Mouse (Mus musculus) liver, adult 2 months (tissue): ENCODE measurements around the gene Cacna2d1. TPM values are rescaled to one million over a fixed set of nuclear protein-coding genes. Genes with fewer than 3 reads are reported as not detected.

ENCODE experiments used
- DNase-seq: peaks from one replicate; pipeline ENCODE4 v3.0.0-alpha.2; 2011; ENCODE audit warnings: low read depth, low spot score; ENCODE audit errors: extremely low read depth
- H3K27ac ChIP-seq: fragments of 200-500 bp; replicated peaks from 2 replicates; pipeline ENCODE4 v1.5.1; 2012; ENCODE audit warnings: low read depth, mild to moderate bottlenecking, control low read depth, inconsistent platforms, low read length; ENCODE audit not compliant: insufficient read depth
- H3K27me3 ChIP-seq: fragments of 200-500 bp; 2 replicates; pipeline ENCODE4 v1.6.1; 2012; ENCODE audit warnings: mild to moderate bottlenecking, moderate library complexity, low read length, inconsistent platforms; ENCODE audit not compliant: control insufficient read depth, insufficient read depth
- H3K36me3 ChIP-seq: fragments of 200-500 bp; 2 replicates; pipeline ENCODE4 v1.6.1; 2012; ENCODE audit warnings: low read length, inconsistent platforms; ENCODE audit not compliant: control insufficient read depth, insufficient read depth
- H3K4me1 ChIP-seq: fragments of 200-500 bp; 2 replicates; pipeline ENCODE4 v1.6.1; 2011; ENCODE audit warnings: low read length; ENCODE audit not compliant: control insufficient read depth, insufficient read depth
- H3K4me3 ChIP-seq: fragments of 200-500 bp; 2 replicates; pipeline ENCODE4 v1.5.1; 2011; ENCODE audit warnings: low read depth, mild to moderate bottlenecking, control low read depth, low read length, moderate library complexity; ENCODE audit not compliant: insufficient read depth
- H3K79me2 ChIP-seq: fragments of 200-500 bp; 2 replicates; pipeline ENCODE4 v1.6.1; 2012; ENCODE audit warnings: inconsistent platforms, mild to moderate bottlenecking, low read length, moderate library complexity; ENCODE audit not compliant: control insufficient read depth, insufficient read depth
- H3K9ac ChIP-seq: fragments of 200-500 bp; 2 replicates; pipeline ENCODE4 v1.6.1; 2012; ENCODE audit warnings: low read depth, mild to moderate bottlenecking, control low read depth, inconsistent platforms, low read length
- CTCF ChIP-seq: fragments of 200-500 bp; IDR thresholded peaks from 2 replicates; pipeline ENCODE4 v1.5.1; 2011; ENCODE audit warnings: low read depth, low read length, control low read depth
- POLR2A ChIP-seq: fragments of 200-500 bp; IDR thresholded peaks from 2 replicates; pipeline ENCODE4 v1.6.1; 2011; ENCODE audit warnings: low read length, control low read depth; ENCODE audit not compliant: insufficient read depth; ENCODE audit errors: extremely low read depth
- whole genome bisulfite sequencing: fragments of 180-500 bp; shearing (Covaris S2); methylation state at CpG from one replicate; pipeline ENCODE4 v1.1.7; 2018; 5-methylcytosine and 5-hydroxymethylcytosine counted together
- polyA plus RNA-seq: library from polyadenylated mRNA; depleted of rRNA; stranded (reverse); fragments of >200 nt; gene quantifications from 2 replicates; pipeline ENCODE4 v1.2.3, GENCODE M21; 2012
- total RNA-seq: library from RNA; depleted of rRNA; stranded (reverse); fragments of >200 nt; gene quantifications from 2 replicates; pipeline ENCODE4 v1.2.3, GENCODE M21; 2014

The Cacna2d1 gene
- total and polyA plus RNA-seq, 2 experiments: 0.10 to 1.1 TPM

- Histone ChIP-seq H3K27me3 (no peaks in the 10 kb centered on the region), H3K36me3 (no peaks in the 10 kb centered on the region), H3K27ac (no peak overlapping the region), H3K4me1 (no peaks in the 10 kb centered on the region), H3K9ac (no peak overlapping the region), H3K4me3 (no peak overlapping the region), H3K79me2 (no peaks in the 10 kb centered on the region)
- TF ChIP-seq POLR2A (no peak), CTCF (no peak)
- DNase-seq: no peak
- 91% methylated on average over 3 of the region's 3 CpGs for WGBS
Measured at GRCm38 (mm10) chr5:16240255-16240654, 305.8 kb downstream of the Cacna2d1 start.

- no peak overlapping the region for H3K27ac ChIP-seq
- no peak for TF ChIP-seq CTCF
- no peak for TF ChIP-seq POLR2A
- H3K27me3 ChIP-seq: no peaks in the 10 kb centered on the region
- no peak overlapping the region for H3K4me3 ChIP-seq
- H3K79me2 ChIP-seq: no peaks in the 10 kb centered on the region
- 66% methylated on average over 2 of the region's 2 CpGs for WGBS
- no peaks in the 10 kb centered on the region for H3K36me3 ChIP-seq
- no peak for DNase-seq
- no peak overlapping the region for H3K9ac ChIP-seq
- no peaks in the 10 kb centered on the region for H3K4me1 ChIP-seq
Measured at GRCm38 (mm10) chr5:16243599-16243998, 309.1 kb downstream of the Cacna2d1 start.

GRCm38 (mm10) chr5:16252738-16253513, 318.4 kb downstream of the Cacna2d1 start:
- WGBS: 89% methylated on average over 6 of the region's 6 CpGs
- no peak for DNase-seq
- no peaks in the 10 kb centered on the region for H3K36me3 ChIP-seq
- no peaks in the 10 kb centered on the region for H3K4me1 ChIP-seq
- no peaks in the 10 kb centered on the region for H3K27me3 ChIP-seq
- no peak overlapping the region for H3K9ac ChIP-seq
- no peak overlapping the region for H3K4me3 ChIP-seq
- no peaks in the 10 kb centered on the region for H3K79me2 ChIP-seq
- no peak overlapping the region for H3K27ac ChIP-seq
- TF ChIP-seq CTCF (no peak), POLR2A (no peak)

GRCm38 (mm10) chr5:16253768-16254167, 319.3 kb downstream of the Cacna2d1 start:
- H3K27ac ChIP-seq: no peak overlapping the region
- no peak overlapping the region for H3K4me3 ChIP-seq
- no peak for DNase-seq
- no peaks in the 10 kb centered on the region for H3K36me3 ChIP-seq
- H3K9ac ChIP-seq: no peak overlapping the region
- no peaks in the 10 kb centered on the region for H3K4me1 ChIP-seq
- no peaks in the 10 kb centered on the region for H3K27me3 ChIP-seq
- no peaks in the 10 kb centered on the region for H3K79me2 ChIP-seq
- TF ChIP-seq CTCF: no peak
- 74% methylated on average over 1 of the region's 1 CpGs for WGBS

GRCm38 (mm10) chr5:16265385-16265784, 330.9 kb downstream of the Cacna2d1 start:
- Histone ChIP-seq H3K79me2 (no peaks in the 10 kb centered on the region), H3K36me3 (no peaks in the 10 kb centered on the region), H3K27me3 (no peaks in the 10 kb centered on the region), H3K9ac (no peak overlapping the region), H3K4me3 (no peak overlapping the region), H3K27ac (no peak overlapping the region), H3K4me1 (no peaks in the 10 kb centered on the region)
- 80% methylated on average over 6 of the region's 6 CpGs for WGBS
- TF ChIP-seq POLR2A (no peak), CTCF (no peak)
- DNase-seq: no peak

- DNase-seq: no peak
- no peaks in the 10 kb centered on the region for H3K4me1 ChIP-seq
- no peaks in the 10 kb centered on the region for H3K27me3 ChIP-seq
- TF ChIP-seq CTCF (no peak), POLR2A (no peak)
- no peak overlapping the region for H3K4me3 ChIP-seq
- no peak overlapping the region for H3K27ac ChIP-seq
- no peaks in the 10 kb centered on the region for H3K79me2 ChIP-seq
- no peak overlapping the region for H3K9ac ChIP-seq
- 58% methylated on average over 2 of the region's 2 CpGs for WGBS
- no peaks in the 10 kb centered on the region for H3K36me3 ChIP-seq
Measured at GRCm38 (mm10) chr5:16277058-16277457, 342.6 kb downstream of the Cacna2d1 start.
